Mouse (Mus musculus) T-helper 1 cell (primary cell): ENCODE data around the gene Rassf8.

ENCODE experiments used
- in situ Hi-C: fragments of 300-600 bp; cut with MboI, MseI; formaldehyde crosslinking; loops from one replicate; pipeline ENCODE4 v1.15.1; 2025; ENCODE audit warnings: high pct_unique_total_duplicates

Rassf8 gene

GRCm38 (mm10) chr6:145823103-145823502 lies 76.6 kb downstream of the Rassf8 start:
- in situ Hi-C loops = no loop called here

GRCm38 (mm10) chr6:145823588-145824234 lies 77.2 kb downstream of the Rassf8 start:
- in situ Hi-C loops = no loop called here

DNA sequence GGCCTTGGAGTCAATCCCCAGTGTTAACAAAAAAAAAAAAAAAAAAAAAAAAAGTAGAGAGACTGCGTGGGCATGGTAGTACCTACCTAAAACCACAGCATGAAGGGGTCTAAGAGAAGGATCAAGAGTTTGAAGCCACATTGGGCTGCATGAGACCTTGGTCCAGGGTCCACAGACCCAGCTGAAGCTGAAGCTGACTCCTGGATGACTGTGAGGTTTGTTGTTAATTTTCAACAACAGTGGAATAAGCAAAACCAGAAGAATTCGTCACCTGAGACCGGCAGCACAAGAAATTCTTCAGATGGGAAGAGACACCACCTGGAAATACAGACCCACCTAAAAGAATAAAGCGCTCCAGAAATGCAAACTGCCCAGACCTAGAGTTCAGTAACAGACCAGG lies 79.8 kb downstream of the Rassf8 start:
- in situ Hi-C loops = loop anchor here (5.0 kb wide), 1 partner anchor 96 kb away; no protein-coding TSS in a partner anchor

- in situ Hi-C loops = loop anchor here (5.0 kb wide), 1 partner anchor 93 kb away; no protein-coding TSS in a partner anchor
These were observed 82.7 kb downstream of the Rassf8 start for GRCm38 (mm10) chr6:145829062-145829835.

- in situ Hi-C loops = loop anchor here (5.0 to 10.0 kb wide), 3 partner anchors 265 to 447 kb away; no protein-coding TSS in a partner anchor
These were observed 83.6 kb downstream of the Rassf8 start for GRCm38 (mm10) chr6:145830117-145830516.

DNA sequence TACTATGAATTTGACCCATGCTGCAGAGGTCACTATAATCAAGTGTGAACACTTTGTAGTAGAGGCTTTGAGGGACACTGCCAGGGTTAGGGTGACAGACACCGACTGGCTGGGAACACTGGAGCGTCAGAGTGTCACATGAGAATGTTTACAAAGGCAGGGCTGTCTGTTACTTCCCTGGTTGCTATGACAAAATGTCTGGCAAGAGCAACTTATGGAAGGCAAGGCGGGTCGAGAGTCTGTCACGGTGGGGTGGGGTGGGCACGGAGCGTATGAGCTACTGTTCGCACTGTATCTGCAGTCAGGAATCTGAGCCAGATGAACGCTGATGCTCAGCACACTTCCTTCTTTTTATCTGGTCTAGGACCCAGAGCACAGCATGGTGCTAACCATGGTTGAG lies 84.1 kb downstream of the Rassf8 start:
- in situ Hi-C loops = loop anchor here (5.0 to 10.0 kb wide), 3 partner anchors 264 to 447 kb away; no protein-coding TSS in a partner anchor

- in situ Hi-C loops = loop anchor here (5.0 to 10.0 kb wide), 3 partner anchors 262 to 444 kb away; no protein-coding TSS in a partner anchor
These were observed 86.4 kb downstream of the Rassf8 start for GRCm38 (mm10) chr6:145832927-145833326.

GRCm38 (mm10) chr6:145835359-145835758 lies 88.8 kb downstream of the Rassf8 start:
- in situ Hi-C loops = loop anchor here (10.0 kb wide), 2 partner anchors 259 to 329 kb away; no protein-coding TSS in a partner anchor

DNA sequence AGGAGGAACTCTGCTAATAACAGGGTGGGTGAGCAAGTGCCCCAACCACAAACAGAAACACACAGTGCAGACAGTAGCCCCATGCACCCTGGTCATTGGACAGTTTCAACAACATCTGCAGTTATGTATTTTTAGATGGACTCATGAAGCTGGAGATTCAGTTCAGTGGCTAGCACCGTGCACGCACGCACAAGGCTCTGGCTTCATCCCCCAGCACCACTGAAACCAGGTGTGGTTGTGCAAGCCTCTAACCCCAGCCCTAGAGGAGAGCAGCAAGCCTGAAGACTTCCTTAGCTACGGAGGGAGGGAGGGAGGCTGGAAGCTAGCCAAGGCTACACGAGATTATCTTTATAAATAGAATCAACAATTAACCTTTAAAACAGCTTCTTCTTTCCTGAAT lies 99.1 kb downstream of the Rassf8 start:
- in situ Hi-C loops = no loop called here

DNA sequence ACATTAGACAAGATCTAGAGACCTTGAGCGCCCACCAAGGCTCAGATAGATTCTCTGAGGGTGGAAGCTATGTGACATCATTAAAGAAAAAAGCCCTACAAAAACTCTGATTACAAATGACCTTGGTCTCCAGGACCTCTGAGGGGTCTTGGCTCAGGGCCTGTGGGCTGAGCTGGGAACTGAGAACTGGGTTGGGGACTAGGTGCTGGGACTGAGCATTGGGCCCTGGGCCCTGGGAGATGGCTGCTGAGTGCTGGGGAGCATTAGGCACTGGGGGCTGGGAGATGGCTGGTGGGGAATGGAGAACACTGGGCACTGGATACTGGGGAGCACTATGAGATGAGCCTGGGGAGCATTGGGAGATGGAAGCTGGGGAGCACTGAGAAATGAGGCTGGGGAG lies 99.5 kb downstream of the Rassf8 start:
- in situ Hi-C loops = no loop called here

DNA sequence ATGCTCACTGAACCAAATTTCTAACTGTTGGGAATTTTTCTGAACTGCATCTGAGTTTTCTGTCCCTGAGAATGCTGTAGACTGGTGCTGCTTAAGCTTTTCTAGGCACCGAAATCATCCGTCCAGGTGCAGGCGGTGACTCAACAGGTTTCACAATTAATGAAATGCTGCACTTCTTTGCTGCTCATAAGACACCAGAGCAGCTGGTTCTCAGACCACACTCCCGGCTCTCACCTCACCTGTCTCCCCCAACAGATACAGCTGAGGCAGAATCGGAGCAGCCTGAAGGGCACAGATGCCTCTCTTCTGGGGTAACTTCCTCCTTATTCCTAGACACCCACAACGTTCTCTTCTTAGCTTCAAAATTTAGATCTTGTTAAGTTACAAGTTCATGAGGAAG lies 100.4 kb downstream of the Rassf8 start:
- in situ Hi-C loops = no loop called here

DNA sequence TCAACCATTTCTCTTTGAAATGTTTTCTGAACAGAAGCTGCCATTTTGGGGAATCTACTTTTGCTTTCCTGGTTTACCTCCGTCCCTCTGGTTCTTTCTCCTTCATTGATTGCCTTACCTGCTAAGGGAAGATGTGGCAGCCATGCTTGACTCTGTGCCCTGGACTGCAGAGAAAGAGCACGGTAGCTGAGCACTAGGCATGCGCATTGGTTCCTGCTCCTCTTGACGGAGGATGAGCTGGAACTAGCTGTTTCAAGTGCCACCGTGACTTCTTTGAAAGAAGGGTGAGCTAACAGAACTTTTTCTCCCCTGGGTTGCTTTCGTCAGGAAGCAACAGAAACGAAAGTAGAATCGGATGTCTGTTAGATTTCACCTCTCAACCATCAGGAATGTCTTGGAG lies 101.1 kb downstream of the Rassf8 start:
- in situ Hi-C loops = no loop called here

DNA sequence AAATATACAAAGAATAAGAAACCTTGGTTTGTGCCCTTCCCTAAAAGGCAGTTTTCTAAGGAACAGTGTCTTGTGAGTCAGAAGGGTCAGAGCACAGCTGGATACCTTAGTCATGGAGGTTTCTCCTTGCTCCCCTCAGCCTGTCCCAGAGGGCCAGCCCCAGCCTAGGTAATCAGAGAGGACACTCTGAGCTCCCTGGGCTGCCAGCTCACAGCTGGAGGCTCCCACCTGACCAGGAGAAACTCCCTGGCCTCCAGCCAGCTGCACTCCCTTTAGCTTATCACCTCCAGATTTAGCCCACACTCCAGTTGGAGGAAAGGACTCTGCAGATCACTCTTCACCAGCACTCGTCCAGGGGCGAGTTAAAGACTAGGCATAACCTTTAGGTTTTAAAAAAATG lies 104.2 kb downstream of the Rassf8 start:
- in situ Hi-C loops = no loop called here

DNA sequence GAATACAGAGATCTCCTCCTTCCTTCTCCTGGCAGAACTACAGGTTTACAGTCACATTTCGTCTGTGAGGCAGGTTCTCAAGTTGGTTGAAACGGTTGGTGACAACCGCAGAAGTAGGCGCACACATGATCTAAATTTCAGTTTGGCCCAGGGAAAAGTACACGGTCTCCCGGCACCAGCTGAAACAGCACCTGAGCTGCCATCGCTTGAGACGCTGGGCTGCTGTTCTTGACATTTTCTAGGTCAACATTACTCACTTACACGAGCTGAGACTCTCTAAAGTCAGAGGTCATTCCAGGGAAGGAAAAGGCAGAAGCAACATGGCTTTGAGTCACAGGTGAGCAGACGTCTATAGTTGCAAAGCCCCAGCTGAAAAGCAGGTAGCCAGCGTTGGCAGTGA lies 105.4 kb downstream of the Rassf8 start:
- in situ Hi-C loops = no loop called here

- in situ Hi-C loops = no loop called here
These were observed 106.2 kb downstream of the Rassf8 start for GRCm38 (mm10) chr6:145852708-145853107.

GRCm38 (mm10) chr6:145853356-145854079 lies 107.0 kb downstream of the Rassf8 start:
- in situ Hi-C loops = no loop called here

GRCm38 (mm10) chr6:145854756-145855155 lies 108.2 kb downstream of the Rassf8 start:
- in situ Hi-C loops = no loop called here

GRCm38 (mm10) chr6:145855720-145856551 lies 109.4 kb downstream of the Rassf8 start:
- in situ Hi-C loops = no loop called here

DNA sequence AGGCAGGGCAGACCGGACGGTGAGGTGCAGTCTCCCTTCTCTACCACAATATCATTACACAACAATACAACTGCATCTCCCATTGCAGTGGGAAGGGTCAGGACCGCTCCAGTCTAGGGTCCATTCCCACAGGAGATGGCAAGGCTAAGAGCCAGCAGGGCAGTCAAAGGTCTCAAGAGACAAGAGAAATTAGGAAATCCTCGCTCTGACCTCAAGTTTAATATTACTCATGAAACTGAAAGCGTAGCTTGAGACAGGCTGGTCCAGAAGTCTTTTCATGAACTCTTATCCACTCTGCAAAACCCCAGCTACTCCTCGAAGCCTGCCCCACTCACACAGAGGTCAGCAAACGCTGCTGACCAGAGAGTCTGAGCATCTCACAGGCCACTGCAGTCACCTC lies 110.9 kb downstream of the Rassf8 start:
- in situ Hi-C loops = no loop called here

DNA sequence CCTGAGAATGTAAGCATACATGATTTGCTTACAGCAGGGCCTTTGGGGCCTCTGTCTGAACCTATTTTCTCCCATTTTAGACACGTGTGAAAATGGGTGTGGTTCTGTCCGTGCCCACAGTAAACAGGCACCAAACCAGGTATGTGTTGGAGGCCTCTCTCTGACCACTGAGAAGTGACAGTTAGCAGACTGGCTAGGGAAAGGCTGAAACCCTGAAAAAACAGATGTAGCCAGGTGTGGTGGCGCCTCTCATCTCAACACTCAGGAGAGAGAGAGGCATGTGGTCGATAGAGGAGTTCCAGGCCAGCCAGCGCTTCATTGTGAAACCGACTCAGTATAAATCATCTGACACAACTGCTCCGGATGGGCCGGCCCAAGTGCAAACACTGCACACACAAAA lies 111.9 kb downstream of the Rassf8 start:
- in situ Hi-C loops = no loop called here

DNA sequence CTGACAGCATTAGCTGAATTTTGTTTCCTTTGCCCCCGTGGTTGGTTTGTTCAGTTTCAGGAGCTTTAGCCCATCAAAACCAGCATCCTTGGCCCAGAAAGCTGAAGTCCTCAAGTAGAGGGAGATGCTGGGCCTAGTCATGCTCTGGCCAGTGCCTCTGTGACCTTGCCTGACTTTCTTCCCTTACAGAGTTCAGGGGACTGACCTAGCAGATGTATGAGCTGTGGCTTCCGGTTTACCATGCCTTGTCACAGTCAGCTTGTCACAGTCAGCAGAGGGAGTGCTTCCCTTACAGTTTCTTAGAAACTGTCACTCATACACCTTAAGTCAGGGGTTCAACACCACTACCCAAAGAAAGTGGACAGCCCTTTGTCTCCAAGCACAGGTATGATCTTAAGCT lies 113.8 kb downstream of the Rassf8 start:
- in situ Hi-C loops = no loop called here
